Mouse (Mus musculus): ENCODE measurements at regions not wholly inside any gene's neighbourhood (a gene's known extent, or its start where the extent isn't known, plus 50 kb on each side); places are given as distances from the start of the nearest gene placed in this dataset.

DNA sequence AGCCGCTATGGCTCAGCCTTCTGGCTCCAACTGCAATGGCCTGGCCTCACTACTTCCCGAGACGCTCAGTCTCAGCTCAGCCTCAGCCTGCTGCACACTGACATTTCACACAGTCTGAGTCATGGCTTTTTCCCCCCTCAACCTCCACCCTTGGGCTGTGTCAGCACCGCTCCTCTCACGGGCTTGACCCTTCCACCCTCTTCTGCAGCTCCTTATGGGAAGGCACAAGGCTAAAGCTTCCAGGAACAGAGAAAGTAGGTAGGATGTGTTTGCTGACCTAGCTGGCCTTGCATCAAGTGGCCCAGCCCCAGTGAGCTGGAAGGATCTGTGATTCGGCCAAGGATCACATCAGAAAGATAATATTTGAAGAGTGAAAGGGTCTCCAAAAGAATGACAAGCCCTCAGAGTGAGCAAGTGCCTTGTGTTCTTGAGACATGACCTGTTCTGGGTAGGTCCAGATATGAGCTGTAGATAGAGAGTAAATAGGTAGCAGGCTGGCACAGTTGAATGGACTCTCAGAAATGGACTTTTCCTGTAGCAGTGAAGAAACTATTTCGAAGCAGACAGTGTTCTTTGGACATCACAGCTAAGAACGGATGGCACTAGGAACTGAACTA is 192.9 kb upstream of the Usp24 start:
- ATAC-seq (ENCODE audit: extremely low read depth, insufficient number of reproducible peaks, low FRiP score, low TSS enrichment) = no peak
- H3K36me3 ChIP-seq = no peaks in the 10 kb centered on the region
- WGBS = 71% methylated on average over 8 of the region's 8 CpGs
- H3K27ac ChIP-seq (replicated peaks) = no peak overlapping the region
- H3K27me3 ChIP-seq (replicated peaks) = no peaks in the 10 kb centered on the region
- H3K9ac ChIP-seq = no peak overlapping the region
- H3K9me3 ChIP-seq = no peaks in the 10 kb centered on the region
- no peak overlapping the region for H3K4me2 ChIP-seq
- no peak overlapping the region for H3K4me3 ChIP-seq
- H3K4me1 ChIP-seq = no peaks in the 10 kb centered on the region

DNA sequence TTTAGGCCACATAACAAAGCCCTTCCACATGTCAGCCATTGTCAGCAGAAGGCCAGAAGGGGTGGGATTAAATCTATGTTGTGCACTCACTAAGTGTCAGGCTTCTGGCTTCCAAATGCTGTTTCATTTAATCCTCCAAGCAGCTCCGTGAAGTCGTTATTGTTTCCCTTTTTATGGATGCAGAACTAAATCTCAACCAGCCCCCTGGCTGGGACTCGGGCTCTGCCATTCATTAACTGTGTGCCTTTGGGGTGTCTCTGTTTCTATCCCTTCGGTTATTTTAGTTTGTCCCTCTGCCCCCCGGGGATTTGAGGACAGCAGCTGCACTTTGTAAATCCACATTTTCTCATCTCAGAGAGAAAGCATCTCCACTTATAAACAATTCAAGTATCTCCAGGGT is 188.8 kb upstream of the Usp24 start:
- Histone ChIP-seq H3K36me3 (no peaks in the 10 kb centered on the region), H3K4me2 (no peak overlapping the region), H3K27me3 (replicated peaks) (no peaks in the 10 kb centered on the region), H3K4me3 (no peak overlapping the region), H3K4me1 (no peaks in the 10 kb centered on the region), H3K27ac (replicated peaks) (no peak overlapping the region), H3K9ac (no peak overlapping the region), H3K9me3 (no peaks in the 10 kb centered on the region)
- ATAC-seq (ENCODE audit: extremely low read depth, insufficient number of reproducible peaks, low FRiP score, low TSS enrichment) = no peak
- WGBS = 69% methylated on average over 5 of the region's 5 CpGs

GRCm38 (mm10) chr4:106127641-106128040 is 188.4 kb upstream of the Usp24 start:
- no peak for ATAC-seq (ENCODE audit: extremely low read depth, insufficient number of reproducible peaks, low FRiP score, low TSS enrichment)

DNA sequence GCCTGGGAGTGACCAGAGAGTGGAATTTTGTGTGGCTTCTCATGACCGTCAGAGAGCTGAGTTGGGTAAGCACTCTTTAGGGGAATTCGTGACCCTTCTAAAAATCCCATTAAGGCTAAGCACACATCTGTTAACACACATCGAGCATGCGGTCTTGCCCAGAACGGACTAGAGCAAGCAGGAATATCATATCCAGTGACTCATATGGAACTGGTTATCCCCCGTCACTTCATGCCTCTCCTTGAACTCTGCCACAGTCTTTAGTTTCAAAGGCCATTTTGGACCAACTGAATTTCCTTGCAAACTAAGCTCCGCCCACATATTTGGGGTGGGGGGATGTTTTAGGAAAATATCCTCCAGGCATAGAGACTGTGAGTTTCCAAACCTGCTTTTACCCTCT is 186.7 kb upstream of the Usp24 start:
- WGBS = 67% methylated on average over 7 of the region's 7 CpGs
- no peaks in the 10 kb centered on the region for H3K36me3 ChIP-seq
- H3K4me2 ChIP-seq = no peak overlapping the region
- H3K27me3 ChIP-seq (replicated peaks) = no peaks in the 10 kb centered on the region; the same call in 1 of the 2 replicates
- no peaks in the 10 kb centered on the region for H3K9me3 ChIP-seq
- H3K9ac ChIP-seq = no peak overlapping the region
- ATAC-seq (ENCODE audit: extremely low read depth, insufficient number of reproducible peaks, low FRiP score, low TSS enrichment) = no peak
- H3K4me3 ChIP-seq = no peak overlapping the region
- H3K27ac ChIP-seq (replicated peaks) = no peak overlapping the region
- H3K4me1 ChIP-seq = no peaks in the 10 kb centered on the region

More at GRCm38 (mm10) chr4:106127641-106128040, 188.4 kb upstream of the Usp24 start:
- H3K27ac ChIP-seq (replicated peaks) = no peak overlapping the region
- H3K4me2 ChIP-seq = no peak overlapping the region
- WGBS = 63% methylated on average over 7 of the region's 7 CpGs
- H3K9me3 ChIP-seq = no peaks in the 10 kb centered on the region
- H3K27me3 ChIP-seq (replicated peaks) = no peaks in the 10 kb centered on the region
- no peak overlapping the region for H3K4me3 ChIP-seq
- H3K36me3 ChIP-seq = no peaks in the 10 kb centered on the region
- H3K4me1 ChIP-seq = no peaks in the 10 kb centered on the region
- no peak overlapping the region for H3K9ac ChIP-seq

GRCm38 (mm10) chr4:106129803-106130202 is 186.2 kb upstream of the Usp24 start:
- H3K4me3 ChIP-seq = no peak overlapping the region
- no peaks in the 10 kb centered on the region for H3K4me1 ChIP-seq
- H3K27me3 ChIP-seq (replicated peaks) = no peaks in the 10 kb centered on the region; the same call in 1 of the 2 replicates
- H3K36me3 ChIP-seq = no peaks in the 10 kb centered on the region
- H3K9ac ChIP-seq = no peak overlapping the region
- ATAC-seq (ENCODE audit: extremely low read depth, insufficient number of reproducible peaks, low FRiP score, low TSS enrichment) = no peak
- no peak overlapping the region for H3K27ac ChIP-seq (replicated peaks)
- H3K9me3 ChIP-seq = no peaks in the 10 kb centered on the region
- no peak overlapping the region for H3K4me2 ChIP-seq
- 80% methylated on average over 2 of the region's 2 CpGs for WGBS

GRCm38 (mm10) chr4:106133746-106134730 is 182.0 kb upstream of the Usp24 start:
- no peaks in the 10 kb centered on the region for H3K36me3 ChIP-seq
- no peak for ATAC-seq (ENCODE audit: extremely low read depth, insufficient number of reproducible peaks, low FRiP score, low TSS enrichment)
- H3K4me1 ChIP-seq = no peaks in the 10 kb centered on the region
- H3K9ac ChIP-seq = no peak overlapping the region
- H3K4me3 ChIP-seq = no peak overlapping the region
- no peak overlapping the region for H3K27ac ChIP-seq (replicated peaks)
- no peaks in the 10 kb centered on the region; the same call in 1 of the 2 replicates for H3K27me3 ChIP-seq (replicated peaks)
- H3K9me3 ChIP-seq = no peaks in the 10 kb centered on the region
- WGBS = 59% methylated on average over 10 of the region's 10 CpGs
- no peak overlapping the region for H3K4me2 ChIP-seq

GRCm38 (mm10) chr4:106142741-106143140 is 173.3 kb upstream of the Usp24 start:
- 82% methylated on average over 4 of the region's 4 CpGs for WGBS

GRCm38 (mm10) chr4:106144351-106145116 is 171.5 kb upstream of the Usp24 start:
- no peaks in the 10 kb centered on the region for H3K4me1 ChIP-seq
- H3K4me2 ChIP-seq = no peak overlapping the region
- H3K4me3 ChIP-seq = no peak overlapping the region
- 77% methylated on average over 7 of the region's 7 CpGs for WGBS
- no peaks in the 10 kb centered on the region for H3K9me3 ChIP-seq
- no peaks in the 10 kb centered on the region for H3K27me3 ChIP-seq (replicated peaks)
- H3K9ac ChIP-seq = no peak overlapping the region
- H3K27ac ChIP-seq (replicated peaks) = no peak overlapping the region
- no peak for ATAC-seq (ENCODE audit: extremely low read depth, insufficient number of reproducible peaks, low FRiP score, low TSS enrichment)
- H3K36me3 ChIP-seq = no peaks in the 10 kb centered on the region

More at GRCm38 (mm10) chr4:106142741-106143140, 173.3 kb upstream of the Usp24 start:
- no peak overlapping the region for H3K4me2 ChIP-seq
- ATAC-seq (ENCODE audit: extremely low read depth, insufficient number of reproducible peaks, low FRiP score, low TSS enrichment) = no peak
- no peaks in the 10 kb centered on the region for H3K9me3 ChIP-seq
- H3K36me3 ChIP-seq = no peaks in the 10 kb centered on the region
- H3K9ac ChIP-seq = no peak overlapping the region
- H3K4me3 ChIP-seq = no peak overlapping the region
- H3K4me1 ChIP-seq = no peaks in the 10 kb centered on the region
- no peak overlapping the region for H3K27ac ChIP-seq (replicated peaks)
- no peaks in the 10 kb centered on the region for H3K27me3 ChIP-seq (replicated peaks)

GRCm38 (mm10) chr4:106146919-106147460 is 169.0 kb upstream of the Usp24 start:
- ATAC-seq (ENCODE audit: extremely low read depth, insufficient number of reproducible peaks, low FRiP score, low TSS enrichment) = no peak
- WGBS = 55% methylated on average over 3 of the region's 3 CpGs

GRCm38 (mm10) chr4:106148866-106149265 is 167.1 kb upstream of the Usp24 start:
- WGBS = 80% methylated on average over 3 of the region's 3 CpGs
- H3K9ac ChIP-seq = no peak overlapping the region

More at GRCm38 (mm10) chr4:106146919-106147460, 169.0 kb upstream of the Usp24 start:
- no peak overlapping the region for H3K4me2 ChIP-seq
- no peaks in the 10 kb centered on the region for H3K9me3 ChIP-seq
- no peak overlapping the region for H3K9ac ChIP-seq
- no peak overlapping the region for H3K27ac ChIP-seq (replicated peaks)
- H3K36me3 ChIP-seq = no peaks in the 10 kb centered on the region
- no peaks in the 10 kb centered on the region for H3K27me3 ChIP-seq (replicated peaks)
- H3K4me1 ChIP-seq = 0 out of 2 replicates have a peak, but pooled peaks cover 5% of the 10 kb centered on the region
- H3K4me3 ChIP-seq = no peak overlapping the region

More at GRCm38 (mm10) chr4:106148866-106149265, 167.1 kb upstream of the Usp24 start:
- Histone ChIP-seq H3K27me3 (replicated peaks) (no peaks in the 10 kb centered on the region), H3K9me3 (no peaks in the 10 kb centered on the region), H3K36me3 (no peaks in the 10 kb centered on the region), H3K4me3 (no peak overlapping the region), H3K4me2 (no peak overlapping the region), H3K27ac (replicated peaks) (no peak overlapping the region), H3K4me1 (0 out of 2 replicates have a peak, but pooled peaks cover 5% of the 10 kb centered on the region)
- no peak for ATAC-seq (ENCODE audit: extremely low read depth, insufficient number of reproducible peaks, low FRiP score, low TSS enrichment)
